Mouse (Mus musculus) right cerebral cortex, adult 18-20 months (tissue): ENCODE measurements at regions not wholly inside any gene's neighbourhood (a gene's known extent, or its start where the extent isn't known, plus 50 kb on each side); places are given as distances from the start of the nearest gene placed in this dataset.

Experiments
- DNase-seq: peaks from one replicate; pipeline ENCODE4 v3.0.0; 2022; ENCODE audit warnings: mixed read lengths

DNA sequence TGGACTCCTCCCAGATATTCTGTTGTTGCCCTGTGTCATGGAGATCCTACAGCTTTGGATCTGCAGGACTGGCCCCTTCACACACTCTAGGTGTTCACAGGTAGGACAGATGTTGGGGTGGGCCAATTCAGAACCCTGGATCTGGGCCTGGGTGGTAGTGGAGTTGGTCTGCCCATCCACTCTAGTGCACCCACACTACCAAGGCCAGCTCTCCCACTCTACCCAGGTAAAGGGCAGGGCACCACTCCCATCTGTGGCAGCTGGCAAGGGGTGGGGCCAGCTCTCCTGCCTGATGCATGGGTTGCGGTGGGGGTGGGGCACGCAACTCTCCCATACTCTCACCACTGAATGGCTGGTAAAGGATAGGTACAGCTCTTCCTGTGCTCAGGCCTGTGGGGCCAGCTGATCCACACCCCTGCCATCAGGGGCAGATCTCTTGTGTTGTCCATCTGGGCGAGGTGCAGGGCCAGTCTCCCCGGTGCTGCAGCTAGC lies 76.5 kb downstream of the Gja1 start:
- no peak for DNase-seq

DNA sequence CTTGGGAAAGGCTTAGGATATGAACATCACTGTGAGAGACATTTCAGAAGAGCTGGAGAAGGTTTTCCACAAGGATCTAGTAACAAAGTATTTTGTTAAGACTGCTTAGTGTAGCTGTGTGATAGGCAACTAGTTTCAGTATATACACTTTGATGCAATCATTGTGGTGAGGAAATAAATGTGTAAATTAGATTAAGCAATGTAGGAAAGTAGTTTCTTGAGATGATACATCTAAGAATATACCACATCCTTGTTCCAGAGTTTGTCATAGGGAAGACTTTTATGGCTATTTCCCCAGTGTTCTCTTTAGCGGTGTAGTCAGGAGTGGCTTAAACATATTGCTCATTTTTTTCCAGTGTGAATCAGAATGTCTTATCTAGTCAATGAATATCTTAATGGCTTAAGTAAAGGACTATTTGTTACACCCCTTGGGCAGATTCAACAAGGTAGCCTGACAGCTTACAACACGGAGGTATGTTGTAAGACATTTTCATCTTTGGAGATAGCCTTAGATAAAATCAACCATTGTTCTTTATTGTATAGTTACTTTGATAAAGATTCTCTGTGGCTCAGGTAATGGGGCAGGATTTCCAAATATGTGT lies 78.8 kb downstream of the Gja1 start:
- DNase-seq = no peak

DNA sequence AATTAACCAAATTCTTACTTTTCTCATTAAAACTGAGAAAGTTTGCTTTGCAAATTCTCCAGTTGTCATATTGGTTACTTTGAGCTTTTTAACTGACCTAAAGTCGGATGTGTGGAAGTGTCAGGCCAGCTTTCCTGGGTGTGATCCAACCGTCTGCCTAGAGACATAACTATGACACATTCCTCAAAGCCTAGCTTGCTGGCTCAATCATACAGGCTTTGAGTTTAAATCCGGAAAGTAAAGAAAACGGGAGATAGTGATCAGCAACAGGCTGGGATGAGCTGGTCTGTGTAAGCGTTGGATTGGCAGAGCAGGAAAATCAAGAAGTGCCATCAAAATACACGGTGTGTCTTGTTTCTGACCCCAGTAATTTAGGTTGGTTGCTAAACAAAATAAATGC lies 91.4 kb downstream of the Gja1 start:
- no peak for DNase-seq

DNA sequence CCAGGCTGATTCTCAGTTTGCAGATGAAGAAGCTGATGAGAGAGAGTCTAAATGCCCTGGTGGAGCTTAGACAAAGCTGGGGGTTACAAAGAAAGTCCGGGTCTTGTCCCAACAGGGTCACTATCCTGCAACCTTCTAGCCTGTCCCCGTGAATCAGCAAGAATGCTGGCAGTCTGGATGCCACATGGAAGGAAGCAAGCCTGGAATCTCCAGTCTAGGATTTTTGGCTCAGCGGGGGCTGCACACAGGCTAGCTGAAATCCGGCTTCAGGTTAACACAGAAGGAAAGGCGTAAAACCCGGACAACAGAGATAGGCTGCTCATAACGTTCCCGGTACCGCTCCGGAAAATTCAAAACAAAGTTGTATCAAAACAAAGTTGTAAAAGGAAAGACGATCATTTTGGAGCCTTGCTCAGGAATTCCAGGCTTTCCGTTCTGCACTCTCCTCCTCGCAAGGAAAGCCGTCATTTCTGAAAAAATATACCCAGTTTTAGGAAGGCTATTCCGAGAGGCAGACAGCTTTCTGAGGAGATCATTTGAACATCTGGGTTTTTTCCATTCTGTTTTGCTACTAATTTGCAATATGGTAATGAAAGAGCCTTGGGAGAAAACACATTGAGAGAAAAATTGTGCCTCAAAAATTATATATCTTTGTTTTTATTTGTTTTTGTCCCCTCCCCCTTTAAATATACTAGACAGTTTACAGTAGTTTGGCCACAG lies 92.0 kb downstream of the Gja1 start:
- DNase-seq = no peak

DNA sequence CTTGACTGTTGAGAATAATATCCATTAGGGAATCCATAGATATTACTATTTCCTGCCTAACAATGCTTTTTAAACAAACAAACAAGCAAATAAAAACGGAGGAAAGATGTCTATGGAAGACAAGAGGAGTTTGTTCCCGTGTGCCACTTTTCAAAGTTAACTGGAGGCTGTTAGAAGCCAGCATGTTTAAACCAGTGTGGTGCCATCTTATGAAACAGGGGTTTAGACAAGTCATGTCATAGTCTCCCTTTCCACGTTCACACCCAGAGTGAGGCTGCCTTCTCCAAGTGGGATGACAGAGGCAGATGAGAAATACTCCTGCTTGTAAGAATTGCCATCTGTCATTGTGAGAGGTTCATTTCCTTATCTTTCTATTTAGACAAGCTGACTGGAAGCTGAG lies 92.8 kb downstream of the Gja1 start:
- no peak for DNase-seq

DNA sequence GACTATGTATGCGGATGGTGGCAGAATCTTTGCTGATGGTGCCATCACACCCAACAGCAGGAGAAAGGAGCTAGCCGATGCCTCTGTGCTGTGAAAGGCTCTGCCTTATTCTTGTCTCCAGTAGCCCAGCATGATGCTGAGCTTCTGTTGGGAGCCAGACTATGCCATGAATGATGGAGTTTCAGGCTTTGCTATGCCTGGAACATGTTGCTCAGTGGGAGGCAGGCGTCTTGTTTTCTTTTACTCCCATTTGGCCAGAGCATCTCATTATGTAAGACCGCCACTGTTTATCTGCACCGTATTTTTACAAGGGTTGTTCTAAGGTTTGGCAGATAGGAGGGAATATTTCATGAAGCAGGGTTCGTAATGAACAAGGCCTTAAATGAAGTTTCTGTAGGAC lies 97.8 kb downstream of the Gja1 start:
- DNase-seq = no peak

DNA sequence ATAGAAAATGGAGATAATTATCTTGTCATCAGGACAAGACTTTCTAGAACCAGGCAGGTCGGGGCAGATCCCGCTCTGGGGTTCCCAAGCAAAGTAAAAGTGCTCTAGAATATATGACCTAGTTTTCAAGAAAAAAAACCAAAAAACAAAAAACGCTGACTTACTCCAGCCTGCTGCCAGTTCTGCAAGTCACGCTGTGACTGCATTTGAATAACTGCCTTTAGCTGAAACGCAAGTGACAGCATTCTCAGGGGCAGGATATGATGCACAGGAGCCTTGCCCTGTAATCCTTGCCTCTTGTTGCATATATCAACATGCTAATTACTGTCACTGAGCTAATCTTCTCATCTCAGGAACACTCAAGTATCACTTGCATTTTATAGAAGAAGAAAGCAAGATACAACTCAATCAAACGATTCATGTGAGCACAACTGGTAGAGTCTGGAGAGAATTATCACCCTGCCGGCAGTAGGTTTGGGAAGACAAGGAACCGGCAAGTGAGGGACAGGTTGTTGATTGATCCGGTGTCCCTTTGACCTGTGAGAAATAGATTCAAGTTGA lies 105.1 kb downstream of the Gja1 start:
- DNase-seq = no peak

DNA sequence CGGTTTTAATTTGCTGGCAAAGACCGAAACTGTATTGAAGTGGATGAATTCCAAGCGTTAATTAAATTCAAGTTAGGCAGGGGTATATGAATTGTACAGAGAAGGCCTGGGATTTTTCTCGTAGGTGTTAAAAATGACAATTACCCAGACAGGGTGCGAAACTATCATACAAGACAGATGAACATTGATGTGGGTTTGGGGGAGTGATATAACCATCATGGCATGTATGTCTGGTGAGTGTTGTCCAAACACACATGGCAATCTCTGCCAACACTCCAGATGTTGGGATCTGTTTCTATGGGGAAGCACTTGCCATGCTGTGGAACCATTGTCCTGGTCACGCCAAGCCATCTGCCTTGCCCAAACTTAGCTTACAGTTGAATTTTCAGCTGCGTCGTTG lies 107.8 kb downstream of the Gja1 start:
- no peak for DNase-seq

DNA sequence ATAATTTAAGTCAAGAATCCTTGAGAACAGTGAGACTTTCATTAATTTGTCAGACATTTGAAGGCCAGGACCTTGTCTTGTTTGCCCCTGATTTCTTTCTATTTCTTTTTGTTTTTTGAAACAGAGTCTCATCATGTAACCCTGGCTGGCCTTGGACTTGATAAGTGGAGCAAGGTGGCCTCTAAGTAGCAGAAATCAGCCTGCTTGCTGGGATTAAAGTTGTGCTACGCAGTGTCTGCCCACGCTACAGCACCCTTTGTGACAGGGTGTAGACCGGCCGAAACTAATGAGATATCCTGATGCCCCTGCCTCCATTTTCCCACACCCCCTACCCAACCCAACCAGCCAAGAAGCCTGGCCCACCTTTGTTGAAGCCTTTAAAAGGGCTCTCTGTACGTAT lies 108.6 kb downstream of the Gja1 start:
- no peak for DNase-seq

DNA sequence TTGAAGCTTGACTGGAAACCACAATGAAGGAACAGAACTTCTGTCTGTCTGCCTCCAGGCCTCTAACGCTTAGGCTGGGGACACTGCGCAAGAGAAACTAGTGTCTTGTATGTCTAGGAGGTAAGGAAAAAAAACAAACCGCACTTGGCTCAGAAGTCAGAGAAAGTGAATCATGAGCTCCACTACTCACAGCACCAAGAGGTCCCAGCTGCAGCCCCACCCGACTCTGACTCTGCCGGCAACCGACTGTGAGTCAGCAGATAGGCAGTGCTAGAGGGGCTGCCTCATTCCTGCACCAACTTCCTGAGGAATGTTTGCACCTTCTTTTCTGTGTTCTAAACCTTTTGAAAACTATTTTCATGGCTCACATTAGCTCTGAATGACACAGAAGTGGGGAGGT lies 109.5 kb downstream of the Gja1 start:
- no peak for DNase-seq

DNA sequence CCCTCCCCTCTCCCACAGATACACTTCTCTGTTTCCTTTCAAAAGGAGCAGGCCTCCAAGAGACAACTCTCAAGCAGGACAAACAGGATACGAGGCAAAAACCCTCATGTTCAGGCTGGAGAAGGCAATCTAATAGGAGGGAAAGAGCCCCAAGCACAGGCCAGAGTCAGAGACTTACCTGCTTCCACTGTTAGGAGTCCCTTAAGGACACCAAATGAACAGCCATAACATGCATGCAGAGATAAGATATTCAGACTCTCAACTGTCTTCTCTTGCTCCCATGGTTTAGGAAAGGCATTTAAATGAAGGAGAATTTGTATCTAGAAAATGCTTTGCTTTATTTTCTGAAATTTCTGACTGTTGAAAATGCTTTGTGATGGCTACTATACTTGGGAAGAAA lies 116.3 kb downstream of the Gja1 start:
- no peak for DNase-seq

DNA sequence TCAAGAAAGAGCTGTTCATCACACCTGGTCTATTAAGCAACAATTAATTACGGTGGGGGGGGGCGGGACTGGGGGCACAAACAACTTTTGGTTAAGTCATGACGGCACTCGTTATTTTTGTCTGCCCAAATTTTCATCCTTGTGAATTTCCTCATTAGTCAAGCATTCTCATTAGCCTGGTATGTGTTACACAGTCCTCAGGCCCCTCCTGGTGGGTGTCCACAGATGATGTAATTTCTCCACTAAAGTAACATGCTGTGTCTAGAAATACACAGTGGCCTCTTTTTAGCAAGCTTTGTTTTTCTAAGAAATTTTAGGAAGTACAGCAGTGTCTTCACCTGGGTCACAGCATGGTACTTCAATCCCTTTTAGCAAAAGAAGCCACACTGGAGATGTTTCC lies 118.2 kb downstream of the Gja1 start:
- DNase-seq = no peak

DNA sequence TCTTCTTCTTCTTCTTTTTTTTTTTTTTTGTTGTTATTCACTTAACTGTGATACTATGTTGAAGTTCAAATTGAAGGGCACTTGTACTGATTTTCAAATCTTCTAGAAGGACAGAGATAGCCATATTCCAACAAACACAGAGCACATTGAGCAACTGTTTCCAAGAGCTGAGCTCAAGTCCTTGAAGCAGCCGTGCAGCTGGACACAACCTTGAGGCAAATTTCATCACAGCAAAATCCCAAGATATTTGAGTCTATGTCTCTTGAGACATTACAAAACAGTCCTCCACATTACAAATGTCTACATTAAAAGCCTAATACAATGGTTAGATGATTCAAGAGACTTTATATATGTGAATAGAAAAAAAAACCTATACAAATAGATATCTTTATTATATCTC lies 141.9 kb downstream of the Gja1 start:
- no peak for DNase-seq

DNA sequence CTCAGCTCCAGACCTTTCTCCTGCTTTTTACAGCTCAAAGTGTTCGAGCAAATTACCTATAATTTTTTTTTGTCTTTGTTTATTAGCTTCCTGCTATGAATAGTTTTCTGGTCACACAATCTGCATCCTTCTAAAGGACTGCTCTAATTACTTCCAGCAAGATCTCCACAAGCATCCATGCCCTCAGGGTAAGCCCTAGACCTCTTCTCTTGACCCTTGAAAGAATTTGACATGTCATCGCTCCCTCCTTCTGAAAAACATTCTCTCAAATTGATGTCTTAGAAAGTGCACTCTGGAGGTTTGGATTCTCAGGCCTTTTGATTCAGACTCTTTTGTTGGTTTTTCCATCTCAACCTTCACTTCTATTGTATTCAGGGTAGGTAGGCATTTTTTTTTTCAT lies 148.7 kb downstream of the Gja1 start:
- DNase-seq = no peak

DNA sequence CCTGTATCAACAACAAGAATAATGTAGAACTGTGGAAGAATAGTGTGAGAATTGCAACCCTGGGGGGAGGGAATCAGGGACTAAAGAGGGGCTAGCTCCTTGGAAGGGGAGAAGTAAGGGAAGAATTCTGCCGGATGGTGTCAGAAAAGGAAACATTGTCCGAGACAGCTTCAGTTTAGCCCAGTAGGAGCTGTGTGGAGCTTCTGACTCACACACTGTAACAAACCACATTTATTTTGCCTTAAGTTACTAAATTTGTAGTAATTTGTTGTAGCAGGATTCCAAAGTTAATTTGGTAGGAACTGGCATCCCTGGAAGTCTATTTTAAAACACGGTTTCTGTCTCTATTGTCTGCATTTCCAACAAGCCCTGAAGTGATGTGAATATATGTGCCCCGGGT lies 160.0 kb downstream of the Gja1 start:
- no peak for DNase-seq

DNA sequence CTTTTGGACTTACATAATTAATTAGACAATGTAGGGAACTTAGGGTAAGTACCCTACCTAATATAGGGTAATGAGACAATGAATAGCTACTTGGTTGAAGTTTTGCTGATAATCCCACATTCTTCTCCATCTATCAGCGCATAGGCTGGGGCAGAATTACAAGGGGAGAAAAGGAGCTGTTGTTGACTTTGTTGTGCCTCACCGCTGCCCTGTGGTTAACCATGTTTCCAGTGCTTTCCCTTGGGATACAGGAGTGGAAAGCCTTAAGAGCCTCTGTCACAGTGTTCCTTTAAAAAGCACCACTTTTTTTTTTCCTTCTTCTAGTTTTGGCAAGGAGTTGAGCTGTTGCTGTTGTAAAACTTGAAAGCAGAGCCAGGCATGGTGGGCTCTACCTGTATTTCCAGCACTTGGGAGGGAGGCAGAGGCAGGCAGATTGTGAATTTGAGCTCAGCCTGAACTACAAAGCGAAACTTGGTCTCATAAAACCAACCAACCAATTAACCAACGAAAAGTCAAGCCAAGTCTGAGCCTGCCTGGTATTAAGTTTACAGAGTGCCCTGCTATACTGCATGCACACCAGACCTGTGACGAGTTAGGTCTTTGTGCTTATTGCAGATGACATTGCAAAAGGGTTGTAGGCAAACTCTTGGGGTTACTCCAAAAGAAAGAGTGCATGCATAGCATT lies 162.8 kb downstream of the Gja1 start:
- DNase-seq = no peak

DNA sequence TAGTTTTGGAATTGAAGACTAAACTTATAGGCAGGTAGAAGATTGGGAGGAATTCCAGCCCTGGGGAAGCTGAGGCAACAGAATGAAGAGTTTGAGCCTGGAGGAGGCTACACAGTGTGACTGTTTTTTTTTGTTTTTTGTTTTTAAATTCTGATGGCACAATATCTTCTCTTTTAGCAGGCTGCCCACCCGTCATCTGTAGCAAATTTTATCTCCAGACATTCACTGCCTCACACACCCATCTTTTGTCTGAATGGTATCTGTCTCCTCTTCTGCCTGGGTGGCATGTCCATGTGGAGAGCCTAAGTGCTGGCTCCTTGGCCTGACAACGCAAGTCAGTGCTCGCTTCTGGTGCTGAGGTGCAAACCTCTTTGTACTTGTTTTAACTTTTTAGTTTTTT lies 165.0 kb downstream of the Gja1 start:
- DNase-seq = no peak

DNA sequence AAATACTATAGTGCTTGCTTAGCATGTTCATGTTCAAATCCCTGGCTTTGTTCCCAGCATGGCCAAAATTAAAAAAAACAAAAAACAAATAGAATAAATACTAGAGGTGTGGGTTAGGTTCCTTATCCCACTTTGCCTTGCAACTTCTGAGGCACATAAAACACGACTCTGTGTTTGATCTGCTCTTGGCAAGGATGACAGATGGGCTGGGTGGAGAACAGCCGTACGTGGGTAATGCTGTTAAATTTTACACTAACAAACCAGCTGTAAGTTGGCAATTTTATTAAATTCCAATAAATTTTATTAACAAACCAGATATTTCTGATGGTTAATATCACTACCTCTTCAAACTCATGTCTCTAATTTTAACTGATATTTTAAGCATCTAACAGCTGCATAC lies 168.9 kb downstream of the Gja1 start:
- DNase-seq = no peak

DNA sequence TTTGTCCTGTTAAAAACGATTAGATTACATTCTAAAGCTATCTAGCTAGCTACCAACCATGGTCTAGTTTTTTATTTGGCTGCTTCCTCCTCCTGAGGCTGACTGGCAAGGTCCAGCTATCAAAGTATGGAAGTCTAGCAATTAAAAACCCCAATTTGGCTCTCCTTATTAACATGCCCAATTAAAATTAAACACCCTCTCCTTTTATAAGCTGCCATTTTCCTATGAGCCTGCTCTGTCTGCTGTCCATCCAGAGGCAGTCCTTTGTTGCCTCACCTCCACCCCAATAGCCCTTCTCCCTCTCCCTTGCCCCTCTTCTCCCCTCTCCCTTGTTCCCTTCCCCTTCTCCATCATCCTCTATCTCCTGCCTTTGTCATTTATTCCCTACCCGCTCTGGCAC lies 169.7 kb downstream of the Gja1 start:
- no peak for DNase-seq

DNA sequence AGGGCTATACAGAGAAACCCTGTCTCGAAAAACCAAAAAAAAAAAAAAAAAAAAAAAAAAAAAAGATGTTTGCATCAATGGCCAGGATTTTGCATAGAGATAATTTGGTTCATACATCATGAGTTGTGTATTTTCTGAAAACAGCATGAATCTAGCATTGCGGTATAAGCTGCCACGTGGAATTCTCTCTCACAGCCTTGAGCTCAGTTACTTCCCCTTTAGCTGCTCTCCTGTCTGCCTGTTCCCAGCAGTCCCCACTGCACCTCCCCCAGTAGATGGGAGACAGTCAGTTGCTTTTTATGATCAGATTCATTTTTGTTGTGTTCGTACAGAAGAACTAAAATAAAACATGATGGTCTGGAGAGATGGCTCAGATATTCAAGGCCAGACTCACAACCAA lies 170.7 kb downstream of the Gja1 start:
- no peak for DNase-seq

DNA sequence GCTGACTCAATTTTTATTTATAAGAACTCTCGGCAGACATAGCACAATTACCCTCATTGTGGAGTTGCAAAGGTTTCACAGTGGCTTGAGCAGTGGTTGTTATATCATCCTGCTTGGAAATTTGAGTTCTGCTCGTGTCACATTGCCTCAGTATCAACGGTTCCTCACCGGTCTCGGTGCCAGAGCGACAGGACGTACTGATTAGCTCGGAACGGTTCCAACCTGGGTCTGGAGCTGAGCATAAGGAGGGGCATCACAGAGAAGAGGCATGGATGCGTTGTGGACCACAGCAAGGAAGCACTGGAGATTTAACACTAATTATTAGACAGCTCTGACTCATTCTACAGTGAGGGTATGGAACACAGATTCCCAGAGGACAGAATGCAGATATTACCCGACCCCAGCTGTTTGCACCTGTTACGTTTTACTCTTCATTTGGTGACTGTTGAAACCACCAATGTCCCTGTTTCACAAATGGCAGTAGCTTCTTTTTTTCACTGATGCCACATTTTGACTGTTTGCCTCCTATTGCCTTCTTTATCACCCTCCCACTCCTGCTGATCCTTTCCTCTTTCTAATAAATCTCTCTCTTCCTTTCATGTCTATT lies 189.8 kb downstream of the Gja1 start:
- DNase-seq = no peak

DNA sequence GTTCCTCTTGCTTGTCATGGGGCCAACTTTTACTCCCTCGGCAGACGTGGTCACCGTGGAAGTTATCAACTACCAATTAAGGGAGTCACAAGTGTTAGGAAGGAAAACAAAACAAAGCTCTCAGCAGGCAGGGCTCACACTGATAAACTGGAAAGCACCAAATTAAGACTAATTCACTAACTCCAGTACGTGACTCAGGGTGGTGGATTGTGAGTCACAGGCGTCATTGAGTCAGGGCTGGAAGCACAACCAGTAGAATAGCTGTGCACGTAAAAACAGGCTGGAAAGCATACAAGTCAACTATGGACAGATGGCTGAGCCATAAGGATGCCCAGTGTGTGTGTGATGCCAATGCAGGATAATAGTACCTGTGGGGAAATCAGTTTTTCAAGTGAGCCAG lies 204.9 kb downstream of the Gja1 start:
- peak; percentile 20 for DNase-seq

DNA sequence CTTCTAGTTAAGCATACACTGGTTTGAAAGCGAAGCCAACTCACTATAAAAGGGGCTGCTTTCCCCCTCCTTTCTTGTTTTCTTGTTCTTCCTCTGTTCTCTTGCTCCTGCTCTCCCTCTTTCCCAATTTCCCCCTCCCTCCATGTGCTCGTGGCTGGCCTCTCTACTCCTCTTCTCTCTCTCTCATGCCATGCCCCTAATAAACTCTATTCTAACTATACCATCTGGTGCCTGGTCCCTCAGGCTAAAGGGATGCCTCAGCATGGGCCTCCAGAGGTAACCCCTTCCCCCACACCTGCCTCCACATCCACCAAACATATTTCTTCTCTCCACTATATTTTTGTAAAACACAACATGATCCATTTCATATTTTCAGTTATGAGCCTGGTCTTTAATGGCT lies 210.1 kb downstream of the Gja1 start:
- DNase-seq = no peak

DNA sequence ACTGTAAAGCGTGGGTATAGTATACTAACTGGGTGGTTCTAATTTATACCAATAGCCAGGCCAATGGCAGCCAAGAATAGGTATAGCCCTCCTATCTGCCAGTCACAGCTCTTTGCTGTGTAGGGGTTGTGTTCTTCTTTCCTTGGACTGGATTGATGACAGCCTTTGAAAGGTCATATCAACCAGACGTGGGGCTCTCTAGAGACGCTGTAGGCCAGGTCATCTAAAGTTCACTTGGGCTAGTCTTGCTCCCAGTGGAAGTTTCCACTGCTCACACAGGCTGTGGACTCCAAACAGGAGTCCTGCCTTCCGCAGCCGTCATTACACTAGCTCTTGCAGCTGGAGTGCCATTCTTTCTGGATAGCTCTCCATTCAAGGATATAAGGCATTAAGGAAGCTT lies 220.3 kb downstream of the Gja1 start:
- DNase-seq = no peak
